Mouse (Mus musculus): ENCODE data around the gene Nfatc2ip.

Nfatc2ip gene

GRCm38 (mm10) chr7:126396298-126397119 lies at the start of gene Nfatc2ip:
Gene Nfatc2ip (minus strand): TSS chr7:126396737.
- peak; percentile 96 to 97 for DNase-seq

GRCm38 (mm10) chr7:126446217-126446616 lies 49.7 kb upstream of the Nfatc2ip start:
- DNase-seq = no peak

- DNase-seq = no peak
Measured at GRCm38 (mm10) chr7:126445104-126445815, 48.7 kb upstream of the Nfatc2ip start.

- no peak for DNase-seq
Measured at GRCm38 (mm10) chr7:126444536-126444935, 48.0 kb upstream of the Nfatc2ip start.

- no peak for DNase-seq
Measured at GRCm38 (mm10) chr7:126443997-126444396, 47.5 kb upstream of the Nfatc2ip start.

GRCm38 (mm10) chr7:126440134-126440533 lies 43.6 kb upstream of the Nfatc2ip start:
- DNase-seq = no peak

GRCm38 (mm10) chr7:126436851-126437250 lies 40.3 kb upstream of the Nfatc2ip start:
- peak; percentile 42 to 50 for DNase-seq

- DNase-seq = no peak
Measured at GRCm38 (mm10) chr7:126435801-126436200, 39.3 kb upstream of the Nfatc2ip start.

- DNase-seq = no peak
Measured at GRCm38 (mm10) chr7:126434726-126435125, 38.2 kb upstream of the Nfatc2ip start.

- DNase-seq = no peak
Measured at GRCm38 (mm10) chr7:126430167-126430566, 33.6 kb upstream of the Nfatc2ip start.

- DNase-seq = no peak
Measured at GRCm38 (mm10) chr7:126429503-126429898, 33.0 kb upstream of the Nfatc2ip start.

GRCm38 (mm10) chr7:126428631-126429502 lies 32.3 kb upstream of the Nfatc2ip start, which contains the start of gene Rabep2:
Gene Rabep2 (plus strand): TSS chr7:126428759.
- DNase-seq = peak; percentile 94 to 96

- peak in 1 of 2 experiments; percentile 18 for DNase-seq
Measured at GRCm38 (mm10) chr7:126428154-126428553, 31.6 kb upstream of the Nfatc2ip start.

GRCm38 (mm10) chr7:126427323-126427860 lies 30.9 kb upstream of the Nfatc2ip start:
- DNase-seq = no peak

- DNase-seq = no peak
Measured at GRCm38 (mm10) chr7:126424161-126424560, 27.6 kb upstream of the Nfatc2ip start.

GRCm38 (mm10) chr7:126421756-126422155 lies 25.2 kb upstream of the Nfatc2ip start:
- DNase-seq = no peak

GRCm38 (mm10) chr7:126418496-126418895 lies 22.0 kb upstream of the Nfatc2ip start:
- DNase-seq = no peak

- no peak for DNase-seq
Measured at GRCm38 (mm10) chr7:126417606-126418005, 21.1 kb upstream of the Nfatc2ip start.

- no peak for DNase-seq
Measured at GRCm38 (mm10) chr7:126417045-126417444, 20.5 kb upstream of the Nfatc2ip start.

GRCm38 (mm10) chr7:126416615-126417014 lies 20.1 kb upstream of the Nfatc2ip start:
- no peak for DNase-seq

GRCm38 (mm10) chr7:126414725-126415124 lies 18.2 kb upstream of the Nfatc2ip start, which contains the start of gene Cd19:
Gene Cd19 (minus strand): TSS chr7:126414889.
- DNase-seq = no peak

- no peak for DNase-seq
Measured at GRCm38 (mm10) chr7:126411061-126411460, 14.5 kb upstream of the Nfatc2ip start.

Data from lung, adult 18-20 months (tissue).